Mouse (Mus musculus) forebrain, embryonic 16.5 days (tissue): ENCODE data around the gene Rpgrip1l. TPM values are rescaled to one million over a fixed set of nuclear protein-coding genes. Genes with fewer than 3 reads are reported as not detected.

Experiments used
- ATAC-seq: fragments of 200-750 bp; cut with Nextera tagmentation; 2 replicates; pipeline ENCODE4 v1.8.0; 2017; ENCODE audit warnings: mild to moderate bottlenecking, moderate library complexity
- H3K27ac ChIP-seq: fragments of 300-500 bp; sonication (generic); 2 replicates; pipeline ENCODE4 v1.5.1; 2014; ENCODE audit warnings: low read length, control low read depth
- H3K27me3 ChIP-seq: fragments of 300-500 bp; sonication (generic); replicated peaks from 2 replicates; pipeline ENCODE4 v1.6.1; 2014; ENCODE audit warnings: low read length; ENCODE audit not compliant: control insufficient read depth, insufficient read depth
- H3K36me3 ChIP-seq: fragments of 300-500 bp; sonication (generic); 2 replicates; pipeline ENCODE4 v1.6.1; 2014; ENCODE audit not compliant: control insufficient read depth, insufficient read depth
- H3K4me1 ChIP-seq: fragments of 300-500 bp; sonication (generic); replicated peaks from 2 replicates; pipeline ENCODE4 v1.6.1; 2014; ENCODE audit warnings: low read length; ENCODE audit not compliant: control insufficient read depth, insufficient read depth
- H3K4me2 ChIP-seq: fragments of 300-500 bp; sonication (generic); 2 replicates; pipeline ENCODE4 v1.6.1; 2014; ENCODE audit warnings: mild to moderate bottlenecking, low read length, control low read depth
- H3K4me3 ChIP-seq: fragments of 300-500 bp; sonication (generic); replicated peaks from 2 replicates; pipeline ENCODE4 v1.5.1; 2014; ENCODE audit warnings: mild to moderate bottlenecking, low read length, control low read depth
- H3K9ac ChIP-seq: fragments of 300-500 bp; sonication (generic); replicated peaks from 2 replicates; pipeline ENCODE4 v1.6.1; 2014; ENCODE audit warnings: low read depth, low read length, control low read depth
- H3K9me3 ChIP-seq: fragments of 300-500 bp; sonication (generic); 2 replicates; pipeline ENCODE4 v1.6.1; 2016; ENCODE audit warnings: low read length; ENCODE audit not compliant: control insufficient read depth
- WGBS: fragments of 180-500 bp; shearing (Covaris S2); extraction: QIAGEN DNeasy Blood & Tissue Kit; methylation state at CpG from one replicate; pipeline ENCODE4 v1.1.7; 2014; 5-methylcytosine and 5-hydroxymethylcytosine counted together
- polyA plus RNA-seq: library from polyadenylated mRNA; unstranded; fragments of >200 nt; fragmentation: Nextera tagmentation; extraction: Ambion mirVana; gene quantifications from 2 replicates; pipeline ENCODE4 v1.2.1, GENCODE M21; 2015

The Rpgrip1l gene
- polyA plus RNA-seq, 1 experiment from 2014 or later = 13.7 TPM

DNA sequence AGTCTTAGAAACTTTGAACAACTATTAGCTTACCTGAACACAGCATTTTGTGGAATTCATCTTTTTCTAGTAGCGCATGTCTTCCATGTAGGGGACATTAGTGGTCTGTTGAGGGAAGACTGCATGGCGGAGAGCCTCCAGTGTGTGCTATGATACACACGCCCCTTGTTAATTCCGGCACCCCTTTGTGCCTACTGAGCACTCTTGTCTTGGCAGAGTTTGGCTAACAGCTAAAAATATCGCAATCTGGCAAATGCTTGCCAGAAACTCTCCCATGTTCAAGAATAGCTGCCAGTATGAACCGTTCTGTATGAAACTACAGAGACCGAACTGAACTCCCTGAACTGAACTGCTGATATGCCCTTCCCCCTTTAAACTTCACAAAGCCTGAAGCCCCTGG lies 10.4 kb upstream of the Rpgrip1l start:
- Histone ChIP-seq H3K4me1 (peaks cover 21% of the 10 kb centered on the region), H3K4me3 (no peak overlapping the region), H3K4me2 (no peak overlapping the region), H3K9me3 (no peaks in the 10 kb centered on the region), H3K27ac (no peak overlapping the region; the same call in 1 of the 2 replicates), H3K27me3 (no peaks in the 10 kb centered on the region), H3K9ac (no peak overlapping the region), H3K36me3 (no peaks in the 10 kb centered on the region)
- ATAC-seq = no peak; the same call in 1 of the 2 replicates
- 54% methylated on average over 7 of the region's 7 CpGs for WGBS

DNA sequence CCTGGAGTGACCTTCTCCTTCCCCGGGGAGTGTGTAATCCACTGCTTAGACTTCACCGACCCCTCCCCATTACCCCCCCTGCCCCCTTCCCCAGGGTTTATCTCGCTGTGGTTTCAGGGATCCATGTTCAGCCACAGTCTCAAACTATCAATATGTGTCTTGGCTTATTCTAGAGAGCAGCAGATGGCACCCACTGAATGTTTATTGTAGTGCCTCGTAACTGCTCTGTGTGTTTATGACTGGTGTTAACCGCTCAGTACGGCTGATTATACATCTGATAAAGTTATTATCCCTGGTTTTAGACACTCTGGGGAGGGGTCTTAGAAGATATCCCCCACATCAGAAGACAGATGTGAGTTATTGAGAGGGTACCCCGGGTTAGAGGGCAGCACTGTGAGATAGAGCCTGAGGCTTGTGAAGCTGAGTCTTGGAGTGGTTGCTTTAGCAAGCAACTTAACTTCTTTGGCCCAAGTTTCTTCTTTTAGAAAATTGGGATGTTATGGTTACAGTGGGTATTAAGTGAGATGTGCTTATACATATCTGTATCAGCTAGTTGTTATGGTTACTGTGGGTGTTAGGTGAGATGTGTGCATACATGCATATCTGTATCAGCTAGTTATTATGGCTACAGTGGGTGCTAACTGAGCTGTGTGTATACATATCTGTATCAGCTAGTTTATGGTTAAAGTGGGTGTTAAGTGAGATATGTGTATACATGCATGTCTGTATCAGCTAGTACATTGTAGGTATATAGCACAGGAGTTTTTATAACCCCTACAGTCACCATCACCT lies 6.1 kb upstream of the Rpgrip1l start:
- Histone ChIP-seq H3K27me3 (no peaks in the 10 kb centered on the region), H3K4me1 (peaks cover 23% of the 10 kb centered on the region), H3K9ac (no peak overlapping the region), H3K36me3 (no peaks in the 10 kb centered on the region), H3K27ac (no peak overlapping the region), H3K9me3 (no peaks in the 10 kb centered on the region), H3K4me3 (no peak overlapping the region), H3K4me2 (no peak overlapping the region)
- WGBS = 65% methylated on average over 7 of the region's 7 CpGs
- peak; percentile 68 for ATAC-seq

DNA sequence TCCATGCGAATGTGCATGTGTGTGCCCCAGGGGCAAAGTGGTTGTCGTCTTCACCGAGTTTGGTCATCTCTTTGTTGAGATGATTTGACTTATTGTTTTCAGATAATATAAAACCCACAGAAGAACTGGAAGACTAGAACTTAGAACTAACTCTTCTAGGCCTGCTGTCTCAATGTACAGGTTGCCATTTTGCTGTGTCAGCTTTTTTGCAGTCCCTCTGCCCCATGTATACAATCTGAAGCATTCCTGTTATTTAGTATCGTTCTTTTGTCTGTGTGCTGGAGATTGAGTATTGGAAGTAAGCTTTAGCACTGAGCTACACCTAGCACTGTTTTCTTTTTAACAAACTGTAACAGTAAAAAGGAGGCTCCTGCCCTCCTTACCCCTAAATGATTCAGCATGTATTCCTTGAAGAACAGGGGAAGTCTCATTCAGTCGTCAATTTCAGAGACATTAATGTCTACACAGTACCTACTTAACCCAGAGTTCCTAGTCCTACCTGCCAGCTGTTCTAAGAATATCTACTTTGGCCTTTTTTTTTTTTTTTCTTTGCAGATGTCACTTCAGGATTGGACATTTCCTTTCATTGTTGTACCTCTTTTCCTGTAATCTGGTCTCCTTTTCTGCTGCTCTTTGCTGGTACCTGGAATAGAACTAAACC lies 4.6 kb upstream of the Rpgrip1l start:
- 91% methylated on average over 5 of the region's 5 CpGs for WGBS
- no peaks in the 10 kb centered on the region for H3K9me3 ChIP-seq
- no peak overlapping the region for H3K9ac ChIP-seq
- H3K4me1 ChIP-seq = peaks cover 19% of the 10 kb centered on the region
- ATAC-seq = no peak
- H3K4me3 ChIP-seq = no peak overlapping the region
- H3K27ac ChIP-seq = no peak overlapping the region
- H3K4me2 ChIP-seq = no peak overlapping the region
- H3K36me3 ChIP-seq = no peaks in the 10 kb centered on the region
- H3K27me3 ChIP-seq = no peaks in the 10 kb centered on the region

DNA sequence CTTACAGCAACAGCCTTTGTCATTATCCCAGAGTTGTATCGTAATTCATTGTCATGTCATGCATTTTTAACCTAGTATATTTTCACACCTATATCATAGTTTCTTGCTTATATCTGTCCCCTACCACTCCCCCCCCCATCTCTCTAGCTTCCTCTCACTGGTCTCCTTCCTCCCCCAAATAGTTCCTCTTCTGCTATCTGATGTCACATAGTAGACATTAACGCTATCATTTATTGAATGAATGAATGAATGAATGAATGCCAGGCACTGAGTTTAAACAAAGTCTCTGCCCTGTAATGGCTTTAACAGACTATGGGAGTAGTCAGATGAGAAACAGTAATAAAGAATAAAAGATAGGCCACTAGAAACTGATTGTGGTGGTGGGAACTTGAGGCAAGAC lies 720 bp downstream of the Rpgrip1l start:
- 84% methylated on average over 2 of the region's 2 CpGs for WGBS

DNA sequence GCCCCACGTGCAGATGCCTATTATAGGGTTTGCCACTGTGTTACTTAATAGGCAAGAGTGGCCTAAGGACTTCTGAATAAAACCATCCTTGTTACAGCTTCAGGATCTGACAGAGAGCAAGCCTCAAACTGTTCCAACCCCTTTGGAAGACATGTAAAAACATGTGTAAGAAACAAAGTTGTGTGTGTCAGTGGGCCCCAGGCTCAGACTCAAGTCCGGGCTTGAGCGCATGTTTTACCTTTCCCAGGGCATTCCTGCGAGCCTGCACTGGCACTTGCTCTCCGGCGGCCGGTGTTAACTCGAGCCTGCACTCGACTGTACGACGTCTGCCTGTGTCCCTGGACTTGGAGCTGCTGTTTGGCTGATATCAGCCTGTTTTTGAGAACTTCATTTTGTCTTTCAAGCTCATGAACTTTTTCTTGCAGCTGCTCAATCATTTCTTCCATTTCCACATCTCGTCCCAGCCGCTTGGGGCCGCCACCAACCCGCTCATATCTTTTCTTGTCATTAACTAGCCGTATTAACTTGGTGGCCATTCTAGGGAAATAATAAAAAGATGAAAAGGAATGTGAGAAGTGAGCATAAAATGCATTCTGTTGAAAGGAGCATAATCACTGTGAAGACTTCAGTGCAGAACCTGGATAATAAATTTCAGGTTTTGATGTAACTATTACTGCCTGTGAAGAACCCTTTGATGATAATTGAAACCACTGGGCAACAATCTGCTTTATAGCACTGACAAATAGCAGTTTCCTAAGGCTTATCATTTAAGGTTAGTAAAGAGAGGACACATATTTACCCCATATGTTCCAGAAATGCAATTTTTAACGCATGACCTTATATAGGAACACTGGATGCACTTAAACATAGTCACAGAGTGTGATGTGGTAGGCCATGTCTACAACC lies 8.3 kb downstream of the Rpgrip1l start:
- 85% methylated on average over 17 of the region's 17 CpGs for WGBS
- no peaks in the 10 kb centered on the region for H3K9me3 ChIP-seq

More for the DNA sequence above, 720 bp downstream of the Rpgrip1l start:
- Histone ChIP-seq H3K36me3 (no peaks in the 10 kb centered on the region), H3K4me2 (peak overlapping the region; percentile 54), H3K27ac (no peak overlapping the region), H3K9me3 (no peaks in the 10 kb centered on the region), H3K4me3 (peak overlapping the region; percentile 77), H3K27me3 (no peaks in the 10 kb centered on the region), H3K4me1 (peaks cover 18% of the 10 kb centered on the region), H3K9ac (peak overlapping the region; percentile 65)
- ATAC-seq = no peak

DNA sequence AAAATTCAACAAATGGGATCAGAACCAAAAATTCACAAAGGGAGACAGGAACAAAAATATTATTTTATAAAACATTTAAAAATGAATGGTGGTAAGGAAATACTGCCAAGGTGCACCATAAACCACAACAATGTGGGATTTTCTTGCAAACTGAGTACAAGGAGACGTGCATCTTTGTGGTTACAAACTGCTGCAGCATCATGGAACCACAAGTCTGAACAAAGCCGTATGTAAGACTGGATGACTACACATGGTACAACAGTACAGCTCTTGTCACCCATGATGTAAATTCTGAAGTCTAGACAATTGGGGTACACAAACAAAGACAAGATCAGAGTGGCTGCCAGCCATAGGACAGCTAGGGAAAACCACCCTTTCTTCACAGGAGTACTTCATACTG lies 14.4 kb downstream of the Rpgrip1l start:
- Histone ChIP-seq H3K4me1 (no peaks in the 10 kb centered on the region), H3K36me3 (peaks cover 7% of the 10 kb centered on the region; the same call in 1 of the 2 replicates), H3K27me3 (no peaks in the 10 kb centered on the region), H3K4me2 (no peak overlapping the region), H3K9ac (no peak overlapping the region), H3K27ac (no peak overlapping the region), H3K4me3 (no peak overlapping the region), H3K9me3 (no peaks in the 10 kb centered on the region)
- 89% methylated on average over 2 of the region's 2 CpGs for WGBS
- ATAC-seq = no peak

More for the DNA sequence above, 8.3 kb downstream of the Rpgrip1l start:
- Histone ChIP-seq H3K4me2 (no peak overlapping the region), H3K27me3 (no peaks in the 10 kb centered on the region), H3K4me3 (no peak overlapping the region), H3K27ac (no peak overlapping the region), H3K4me1 (no peaks in the 10 kb centered on the region), H3K36me3 (peaks cover 2% of the 10 kb centered on the region; the same call in 1 of the 2 replicates), H3K9ac (no peak overlapping the region)
- ATAC-seq = no peak

DNA sequence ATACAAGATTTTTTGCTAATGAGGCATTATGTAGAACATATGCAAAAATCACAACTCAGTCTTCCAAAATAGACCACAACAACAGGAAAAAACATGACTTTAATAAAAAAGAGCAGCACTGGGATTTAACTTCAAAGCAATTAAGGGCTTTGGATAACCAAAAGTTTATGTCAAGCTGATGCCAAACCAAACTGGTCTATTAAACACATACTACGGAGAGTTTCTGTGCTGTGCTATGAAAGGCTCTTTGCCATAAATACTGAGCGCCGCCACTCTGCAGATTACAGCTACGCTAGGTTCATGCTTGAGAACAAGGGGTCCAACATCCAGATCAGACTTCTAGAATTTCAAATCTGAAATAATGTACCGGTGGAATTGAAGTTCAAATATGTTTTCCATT lies 17.3 kb downstream of the Rpgrip1l start:
- Histone ChIP-seq H3K4me2 (no peak overlapping the region), H3K4me3 (no peak overlapping the region), H3K36me3 (peaks cover 7% of the 10 kb centered on the region; the same call in 1 of the 2 replicates), H3K27me3 (no peaks in the 10 kb centered on the region), H3K27ac (no peak overlapping the region), H3K4me1 (no peaks in the 10 kb centered on the region), H3K9me3 (no peaks in the 10 kb centered on the region), H3K9ac (no peak overlapping the region)
- ATAC-seq = no peak
- 91% methylated on average over 5 of the region's 5 CpGs for WGBS

DNA sequence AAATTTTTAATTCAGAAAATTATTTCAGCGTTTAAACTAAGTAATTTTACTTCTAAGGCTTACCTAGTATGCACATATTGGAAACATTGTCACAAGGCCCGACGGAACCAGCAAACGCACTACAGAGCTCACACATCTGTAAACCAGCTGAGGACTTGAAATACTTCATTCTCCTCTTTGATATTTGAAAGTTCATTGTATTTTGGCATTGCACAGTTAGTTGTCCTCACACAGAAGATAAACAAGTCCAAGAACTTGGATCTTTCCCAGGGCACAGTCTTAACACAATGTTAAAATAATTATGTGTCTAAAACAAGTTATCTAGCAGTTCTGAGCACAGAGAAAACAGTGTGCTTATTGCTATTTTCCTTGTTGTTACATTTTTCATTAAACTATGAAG lies 22.5 kb downstream of the Rpgrip1l start:
- H3K36me3 ChIP-seq = no peaks in the 10 kb centered on the region
- no peak overlapping the region for H3K4me2 ChIP-seq
- no peaks in the 10 kb centered on the region for H3K27me3 ChIP-seq
- H3K4me1 ChIP-seq = no peaks in the 10 kb centered on the region
- H3K9me3 ChIP-seq = no peaks in the 10 kb centered on the region
- 86% methylated on average over 4 of the region's 4 CpGs for WGBS
- no peak overlapping the region for H3K27ac ChIP-seq
- no peak overlapping the region for H3K9ac ChIP-seq
- H3K4me3 ChIP-seq = no peak overlapping the region
- ATAC-seq = no peak

DNA sequence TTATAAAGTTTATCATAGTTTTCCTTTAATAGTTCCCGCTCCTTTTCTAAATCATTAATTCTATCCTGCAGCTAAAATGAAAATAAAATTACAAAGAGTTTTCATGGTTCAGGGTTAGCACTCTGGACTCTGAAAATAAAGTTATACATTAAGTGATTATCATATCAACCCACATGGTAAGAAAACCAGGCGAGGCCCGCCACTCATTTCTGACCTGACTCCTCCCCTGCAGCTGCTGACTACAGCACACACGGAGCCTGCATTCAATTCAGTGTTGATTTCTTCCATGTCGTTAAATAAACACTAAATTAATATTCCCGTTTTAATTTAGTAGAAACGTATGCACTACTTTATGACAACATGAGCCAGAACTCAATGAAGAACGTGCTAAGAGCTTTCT lies 26.8 kb downstream of the Rpgrip1l start:
- Histone ChIP-seq H3K4me1 (no peaks in the 10 kb centered on the region), H3K4me3 (no peak overlapping the region), H3K27me3 (no peaks in the 10 kb centered on the region), H3K27ac (no peak overlapping the region), H3K36me3 (no peaks in the 10 kb centered on the region), H3K4me2 (no peak overlapping the region), H3K9me3 (no peaks in the 10 kb centered on the region), H3K9ac (no peak overlapping the region)
- WGBS = 68% methylated on average over 8 of the region's 8 CpGs
- ATAC-seq = no peak
